16 mouse cellular contexts compared by ENCODE assay signal in the genomic region with DNA sequence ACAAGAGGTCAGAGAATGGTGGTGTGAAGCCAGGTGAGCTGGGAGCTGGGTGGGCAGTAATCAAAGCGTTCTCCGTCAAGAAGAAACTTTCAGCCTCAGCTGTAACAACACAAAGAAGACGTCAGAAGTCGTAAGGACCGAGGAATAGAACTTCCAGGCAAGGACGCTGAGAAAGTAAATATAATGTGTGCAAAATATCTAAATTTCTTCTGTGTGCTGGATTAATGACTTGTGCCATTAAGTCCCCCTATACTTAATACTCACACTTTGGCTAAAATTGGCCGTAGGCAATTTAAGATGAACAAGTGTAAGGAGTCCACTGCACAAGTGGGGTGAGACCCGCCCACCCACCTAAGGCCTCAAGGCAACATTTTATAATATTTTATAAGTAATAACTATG.
DNase-seq lines count a peak whose midpoint lies in the region.
"Had no signal": no experiment of that assay in that cellular context is flagged by ENCODE, and none has a peak within 500 bp of the region (broad histone marks: within the 10 kb centered on the region; RNA-seq: fewer than 3 reads in every experiment).

No protein-coding gene starts in this region.

- peak; percentile 72 for DNase-seq in 3T3-L1 (ENCODE audit: low read depth, low spot score)
- peak; percentile 73 for DNase-seq in adipocyte (ENCODE audit: low spot score)
- no peak for DNase-seq in lung, postnatal 14 days
- no peak for DNase-seq in thymus, postnatal 4 days
- DNase-seq: adrenal gland, adult 2 months; adrenal gland, adult 8-10 months; adrenal gland, postnatal 10 days; adrenal gland, postnatal 14 days; adrenal gland, postnatal 25 days; adrenal gland, postnatal 36 days; B cell, adult 2 months; cerebellum, adult 11 months; cerebellum, adult 11-12 months; cerebellum, adult 18-20 months; cerebellum, adult 2 months; cerebellum, adult 8-10 months had no signal

Comparison
In these comparisons a context has a peak if more than half of its experiments do, and no peak if none do; other contexts are left out.
1. DNase-seq: peak in 3T3-L1 (single experiment) and adipocyte (single experiment); none in lung, postnatal 14 days (single experiment) and thymus, postnatal 4 days (single experiment).